In the genomic region with DNA sequence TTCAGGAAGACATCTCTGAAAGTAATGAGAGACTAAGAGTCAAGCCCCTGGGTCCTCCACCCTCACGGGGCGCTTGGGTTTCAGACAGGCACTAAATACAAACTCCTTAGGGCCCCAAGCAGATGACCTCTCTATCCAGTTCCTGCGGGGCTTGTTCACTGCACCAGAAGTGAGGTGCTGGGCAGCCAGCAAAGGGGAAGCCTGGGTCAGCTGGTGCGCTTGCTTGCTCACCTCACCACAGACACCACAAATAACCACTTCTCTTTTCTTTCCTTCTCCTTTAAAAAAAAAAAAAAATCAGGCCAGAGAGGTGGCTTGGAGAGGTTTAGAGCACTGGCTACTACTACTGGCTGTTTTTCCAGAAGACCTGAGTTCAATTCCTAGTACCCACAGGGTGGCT, we compare ENCODE assay signal across 1 mouse cellular context.
TF ChIP-seq lines count a peak whose summit lies in the region.

No protein-coding gene starts in this region.

TF ChIP-seq in CH12.LX, 34 proteins besides CTCF, POLR2A, EP300 and RAD21 (continued from another document):
- TF ChIP-seq USF1 (IDR thresholded peaks at IDR 0.05; ENCODE audit: low read depth, low read length): 0 out of 2 replicates have a peak, but pooled peaks have one; percentile 30
- no peak for TF ChIP-seq UBTF (IDR thresholded peaks at IDR 0.05; ENCODE audit: low read depth, low read length)
- no peak for TF ChIP-seq JUND (conservative IDR thresholded peaks at IDR 0.05; ENCODE audit: low read depth, low read length)
- no peak for TF ChIP-seq MXI1 (IDR thresholded peaks at IDR 0.05; ENCODE audit: low read depth, low read length)
- no peak for TF ChIP-seq CHD1 (IDR thresholded peaks at IDR 0.05; ENCODE audit: low read depth, low read length)
- no peak for TF ChIP-seq ZC3H11A (IDR thresholded peaks at IDR 0.05; ENCODE audit: low read depth, low read length)
- no peak for TF ChIP-seq MYC (IDR thresholded peaks at IDR 0.05; ENCODE audit: low read depth, low read length)
- TF ChIP-seq USF2 (conservative IDR thresholded peaks at IDR 0.05; ENCODE audit: low read depth, low read length): no peak
- TF ChIP-seq PAX5 (IDR thresholded peaks at IDR 0.05; ENCODE audit: low read length): no peak
- no peak for TF ChIP-seq E2F4 (IDR thresholded peaks at IDR 0.05; ENCODE audit: insufficient replicate concordance, low read depth, low read length)
- peak; percentile 76 for TF ChIP-seq HCFC1 (IDR thresholded peaks at IDR 0.05; ENCODE audit: low read depth, low read length)
- TF ChIP-seq MAX (IDR thresholded peaks at IDR 0.05; ENCODE audit: low read length): no peak
- 0 out of 2 replicates have a peak, but pooled peaks have one; percentile 47 for TF ChIP-seq SIN3A (IDR thresholded peaks at IDR 0.05; ENCODE audit: low read length)
- no peak for TF ChIP-seq MAZ (IDR thresholded peaks at IDR 0.05; ENCODE audit: low read depth, low read length)
- TF ChIP-seq ELF1 (IDR thresholded peaks at IDR 0.05; ENCODE audit: low read depth, low read length): peak; percentile 60; the same call in 1 of the 2 replicates
- no peak for TF ChIP-seq KAT2A (IDR thresholded peaks at IDR 0.05; ENCODE audit: insufficient replicate concordance, low read length)
- peak; percentile 94 for TF ChIP-seq ETS1 (conservative IDR thresholded peaks at IDR 0.05; ENCODE audit: low read depth, low read length)
- TF ChIP-seq POLR2AphosphoS2 (IDR thresholded peaks at IDR 0.05; ENCODE audit: low read depth, low read length): no peak
- TF ChIP-seq IRF4 (IDR thresholded peaks at IDR 0.05; ENCODE audit: low read depth, low read length): peak; percentile 76
- peak; percentile 71 for TF ChIP-seq BHLHE40 (IDR thresholded peaks at IDR 0.05; ENCODE audit: low read depth, low read length)
TF ChIP-seq in CH12.LX: peak in this region for 12.
